Mouse (Mus musculus): ENCODE measurements at regions not wholly inside any gene's neighbourhood (a gene's known extent, or its start where the extent isn't known, plus 50 kb on each side); places are given as distances from the start of the nearest gene placed in this dataset.

GRCm38 (mm10) chr1:183928539-183928938 lies 84.6 kb upstream of the Dusp10 start:
- TF ChIP-seq GATA1 (IDR thresholded peaks at IDR 0.05; ENCODE audit: borderline replicate concordance, low read length), result no peak
- no peak for TF ChIP-seq FLI1 (IDR thresholded peaks at IDR 0.05; ENCODE audit: low read length)
